Mouse (Mus musculus): ENCODE measurements around the gene Pcyt1a. TPM values are rescaled to one million over a fixed set of nuclear protein-coding genes. Genes with fewer than 3 reads are reported as not detected.

Pcyt1a gene
- polyA plus RNA-seq, 1 experiment from 2014 or later, result 48.2 TPM

DNA sequence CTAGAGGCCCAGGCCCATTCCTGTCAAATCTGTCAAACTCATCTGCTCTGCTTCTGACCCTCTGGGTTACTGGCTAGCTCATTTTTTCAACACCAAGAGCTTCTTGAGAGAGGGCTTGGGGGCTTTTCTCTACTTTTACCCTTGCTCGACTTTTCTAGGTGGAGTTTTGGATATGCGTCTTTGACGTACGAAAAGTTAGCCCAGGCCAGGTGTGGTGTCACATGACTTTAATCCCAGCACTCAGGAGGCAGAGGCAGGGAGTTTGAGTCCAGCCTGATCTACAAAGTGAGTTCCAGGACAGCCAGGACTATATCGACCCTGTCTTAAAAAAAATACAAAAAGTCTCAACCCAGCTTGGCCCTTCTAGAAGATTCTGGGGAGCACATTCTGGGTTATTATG lies 77.3 kb downstream of the Pcyt1a start:
- no peaks in the 10 kb centered on the region for H3K9me3 ChIP-seq
- 90% methylated on average over 5 of the region's 5 CpGs for WGBS
- no peak overlapping the region for H3K4me2 ChIP-seq
- H3K4me3 ChIP-seq, result no peak overlapping the region
- H3K9ac ChIP-seq, result no peak overlapping the region
- H3K4me1 ChIP-seq (replicated peaks), result peaks cover 11% of the 10 kb centered on the region
- H3K36me3 ChIP-seq, result no peaks in the 10 kb centered on the region
- no peak for ATAC-seq (ENCODE audit: low FRiP score)
- no peak overlapping the region for H3K27ac ChIP-seq
- H3K27me3 ChIP-seq, result no peaks in the 10 kb centered on the region

GRCm38 (mm10) chr16:32508506-32509065 lies 77.9 kb downstream of the Pcyt1a start:
- Histone ChIP-seq H3K36me3 (no peaks in the 10 kb centered on the region), H3K4me3 (no peak overlapping the region), H3K9me3 (no peaks in the 10 kb centered on the region), H3K4me1 (replicated peaks) (peaks cover 11% of the 10 kb centered on the region), H3K27me3 (no peaks in the 10 kb centered on the region), H3K4me2 (no peak overlapping the region), H3K27ac (0 out of 2 replicates have a peak overlapping the region, but pooled peaks have one; percentile 52), H3K9ac (no peak overlapping the region)
- WGBS, result 42% methylated on average over 3 of the region's 3 CpGs
- no peak for ATAC-seq (ENCODE audit: low FRiP score)

GRCm38 (mm10) chr16:32509066-32509942 lies 78.6 kb downstream of the Pcyt1a start:
- Histone ChIP-seq H3K4me3 (no peak overlapping the region), H3K9ac (no peak overlapping the region), H3K27ac (peak overlapping the region; percentile 52), H3K4me2 (no peak overlapping the region), H3K4me1 (replicated peaks) (peaks cover 11% of the 10 kb centered on the region), H3K9me3 (no peaks in the 10 kb centered on the region), H3K36me3 (no peaks in the 10 kb centered on the region), H3K27me3 (no peaks in the 10 kb centered on the region)
- ATAC-seq (ENCODE audit: low FRiP score), result peak; percentile 37; the same call in 1 of the 2 replicates
- 61% methylated on average over 9 of the region's 9 CpGs for WGBS

- WGBS, result 69% methylated on average over 18 of the region's 18 CpGs
- H3K27ac ChIP-seq, result no peak overlapping the region; the same call in 1 of the 2 replicates
Observed at GRCm38 (mm10) chr16:32510399-32511337, 79.9 kb downstream of the Pcyt1a start.

DNA sequence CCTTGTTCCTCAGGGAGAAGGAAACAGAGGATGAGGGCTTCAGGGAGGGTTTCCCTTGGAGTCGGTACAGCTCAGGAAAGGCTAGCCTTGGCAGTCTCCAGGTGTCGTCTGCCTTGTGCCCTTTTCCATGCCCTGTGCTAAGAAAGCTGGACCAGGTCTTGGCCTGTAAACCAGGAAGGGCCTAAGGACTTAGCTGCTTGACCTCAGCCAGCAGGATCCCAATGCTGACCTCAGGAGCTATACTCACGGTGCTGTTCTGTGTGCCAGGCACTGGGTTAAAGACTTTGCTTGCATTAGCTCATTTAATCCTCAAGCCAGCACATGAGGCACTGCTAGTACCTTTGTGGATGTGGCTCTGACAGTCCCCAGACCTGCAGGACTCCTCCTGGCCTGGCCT lies 80.6 kb downstream of the Pcyt1a start:
- WGBS, result 71% methylated on average over 3 of the region's 3 CpGs
- H3K27ac ChIP-seq, result no peak overlapping the region

More at GRCm38 (mm10) chr16:32510399-32511337, 79.9 kb downstream of the Pcyt1a start:
- peaks cover 14% of the 10 kb centered on the region for H3K4me1 ChIP-seq (replicated peaks)
- H3K4me2 ChIP-seq, result no peak overlapping the region
- H3K4me3 ChIP-seq, result no peak overlapping the region
- H3K9me3 ChIP-seq, result no peaks in the 10 kb centered on the region
- no peaks in the 10 kb centered on the region for H3K36me3 ChIP-seq
- ATAC-seq (ENCODE audit: low FRiP score), result no peak
- no peak overlapping the region for H3K9ac ChIP-seq
- H3K27me3 ChIP-seq, result no peaks in the 10 kb centered on the region

DNA sequence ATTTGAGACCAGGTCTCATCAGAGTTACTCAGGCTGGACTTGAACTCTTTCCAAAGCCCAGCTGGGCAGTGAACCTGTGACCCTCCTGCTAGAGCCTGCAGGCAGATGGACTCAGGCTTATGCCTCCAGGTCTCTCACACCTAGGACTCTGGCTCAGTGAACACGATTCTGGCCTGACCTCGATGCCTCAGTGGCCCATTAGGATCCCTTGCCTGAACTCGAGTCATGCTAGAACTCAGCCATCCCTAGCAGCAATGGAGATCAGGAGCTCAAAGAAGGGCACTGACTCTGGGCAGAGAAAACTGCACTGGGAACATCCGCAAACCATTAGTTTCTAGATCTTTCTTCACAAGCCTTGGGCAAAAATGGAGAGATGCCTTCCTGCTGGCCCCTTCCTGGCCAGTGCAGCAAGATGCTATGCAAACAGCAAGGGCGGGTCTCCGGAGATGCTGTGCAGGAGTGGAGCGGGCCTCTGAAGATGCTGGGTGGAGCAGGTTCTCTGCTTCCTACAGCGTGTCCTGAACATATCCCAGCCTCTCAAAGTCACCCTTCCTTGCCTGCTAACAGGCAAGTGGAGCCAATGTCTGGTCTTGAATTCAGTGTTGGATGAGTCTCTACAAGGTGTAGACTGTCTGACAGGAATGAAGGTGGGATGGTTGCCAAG lies 81.2 kb downstream of the Pcyt1a start:
- Histone ChIP-seq H3K9ac (no peak overlapping the region), H3K4me3 (no peak overlapping the region), H3K4me2 (no peak overlapping the region), H3K9me3 (no peaks in the 10 kb centered on the region), H3K4me1 (replicated peaks) (peaks cover 26% of the 10 kb centered on the region), H3K36me3 (no peaks in the 10 kb centered on the region), H3K27ac (no peak overlapping the region), H3K27me3 (no peaks in the 10 kb centered on the region)
- ATAC-seq (ENCODE audit: low FRiP score), result no peak
- 93% methylated on average over 8 of the region's 8 CpGs for WGBS

More for the DNA sequence above, 80.6 kb downstream of the Pcyt1a start:
- H3K9ac ChIP-seq, result no peak overlapping the region
- no peaks in the 10 kb centered on the region for H3K27me3 ChIP-seq
- H3K4me1 ChIP-seq (replicated peaks), result peaks cover 21% of the 10 kb centered on the region
- H3K36me3 ChIP-seq, result no peaks in the 10 kb centered on the region
- H3K9me3 ChIP-seq, result no peaks in the 10 kb centered on the region
- no peak for ATAC-seq (ENCODE audit: low FRiP score)
- H3K4me3 ChIP-seq, result no peak overlapping the region
- no peak overlapping the region for H3K4me2 ChIP-seq

- no peak overlapping the region for H3K4me2 ChIP-seq
- no peak for ATAC-seq (ENCODE audit: low FRiP score)
- H3K36me3 ChIP-seq, result no peaks in the 10 kb centered on the region
- H3K9me3 ChIP-seq, result no peaks in the 10 kb centered on the region
- H3K27ac ChIP-seq, result no peak overlapping the region
- no peak overlapping the region for H3K4me3 ChIP-seq
- 76% methylated on average over 3 of the region's 3 CpGs for WGBS
- no peak overlapping the region for H3K9ac ChIP-seq
- peaks cover 26% of the 10 kb centered on the region for H3K4me1 ChIP-seq (replicated peaks)
- H3K27me3 ChIP-seq, result no peaks in the 10 kb centered on the region
Observed at GRCm38 (mm10) chr16:32512921-32513320, 82.2 kb downstream of the Pcyt1a start.

- H3K9me3 ChIP-seq, result no peaks in the 10 kb centered on the region
- peaks cover 26% of the 10 kb centered on the region for H3K4me1 ChIP-seq (replicated peaks)
- H3K36me3 ChIP-seq, result no peaks in the 10 kb centered on the region
- H3K9ac ChIP-seq, result no peak overlapping the region
- no peak overlapping the region for H3K4me3 ChIP-seq
- no peaks in the 10 kb centered on the region for H3K27me3 ChIP-seq
- no peak overlapping the region for H3K4me2 ChIP-seq
- WGBS, result 91% methylated on average over 6 of the region's 6 CpGs
- no peak overlapping the region for H3K27ac ChIP-seq
- no peak for ATAC-seq (ENCODE audit: low FRiP score)
Observed at GRCm38 (mm10) chr16:32513401-32513800, 82.7 kb downstream of the Pcyt1a start.

GRCm38 (mm10) chr16:32513948-32514347 lies 83.2 kb downstream of the Pcyt1a start:
- H3K4me1 ChIP-seq (replicated peaks), result peaks cover 26% of the 10 kb centered on the region
- no peak overlapping the region for H3K4me2 ChIP-seq
- H3K9ac ChIP-seq, result no peak overlapping the region
- WGBS, result 95% methylated on average over 6 of the region's 6 CpGs
- no peaks in the 10 kb centered on the region for H3K36me3 ChIP-seq
- no peak overlapping the region for H3K4me3 ChIP-seq
- no peak overlapping the region for H3K27ac ChIP-seq
- no peaks in the 10 kb centered on the region for H3K27me3 ChIP-seq
- no peaks in the 10 kb centered on the region for H3K9me3 ChIP-seq
- ATAC-seq (ENCODE audit: low FRiP score), result no peak

DNA sequence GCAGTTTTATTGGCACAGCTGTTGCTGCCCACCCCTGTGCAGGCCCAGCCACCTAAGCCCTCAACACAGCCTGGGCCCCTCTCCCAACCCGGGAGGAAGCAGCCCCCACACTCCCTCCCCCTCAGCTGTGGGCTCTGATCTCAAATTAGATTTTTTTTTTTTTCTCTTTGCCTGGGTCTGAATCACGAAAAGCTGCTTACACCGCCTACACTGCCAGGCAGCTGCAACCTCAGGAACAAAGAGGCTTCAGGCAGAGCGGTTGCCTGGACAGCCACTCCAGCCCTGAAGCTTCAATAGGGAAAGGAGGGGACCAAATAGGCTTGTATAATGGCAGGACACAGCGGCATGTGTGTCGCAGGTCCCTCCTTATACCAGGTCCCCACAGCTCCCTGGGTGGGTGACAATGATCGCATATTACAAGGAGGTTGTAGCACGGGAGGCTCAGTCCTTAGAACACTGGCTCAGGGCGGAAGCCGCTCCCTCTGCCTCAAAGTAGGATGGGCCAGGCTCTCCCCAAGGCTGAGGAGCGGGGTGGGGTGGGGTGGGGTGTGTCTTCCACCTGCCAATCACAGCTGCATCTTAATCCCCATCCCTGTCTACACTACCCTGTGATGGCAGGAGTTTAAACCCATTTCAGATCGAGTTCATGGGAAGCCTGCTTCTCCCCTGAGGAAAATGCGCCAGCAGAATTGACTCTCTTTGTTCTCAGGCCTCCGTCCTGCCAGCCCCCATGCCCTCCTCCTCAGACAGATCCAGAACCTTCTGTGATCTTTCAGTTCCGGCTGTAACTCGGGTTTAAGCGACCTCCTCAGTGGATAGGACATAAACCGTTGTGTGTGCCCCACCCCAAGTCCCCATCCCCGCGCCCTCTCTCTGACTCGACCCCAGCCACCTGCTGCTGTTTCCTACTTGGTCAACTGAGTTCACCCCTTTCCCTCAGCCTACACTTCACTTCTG lies 85.6 kb downstream of the Pcyt1a start:
- WGBS, result 11% methylated on average over 21 of the region's 21 CpGs
- Histone ChIP-seq H3K36me3 (no peaks in the 10 kb centered on the region), H3K9me3 (no peaks in the 10 kb centered on the region), H3K4me3 (peak overlapping the region; percentile 7; the same call in 1 of the 2 replicates), H3K27me3 (no peaks in the 10 kb centered on the region), H3K4me1 (replicated peaks) (peaks cover 17% of the 10 kb centered on the region), H3K9ac (peak overlapping the region; percentile 72), H3K27ac (peak overlapping the region; percentile 98), H3K4me2 (peak overlapping the region; percentile 35)
- ATAC-seq (ENCODE audit: low FRiP score), result peak; percentile 91

All from hindbrain, embryonic 13.5 days (tissue).